Mouse (Mus musculus) forebrain, embryonic 10.5 days (tissue): Measurements from ENCODE around the gene Shank3. TPM values are rescaled to one million over a fixed set of nuclear protein-coding genes. Genes with fewer than 3 reads are reported as not detected.
A peak's percentile ranks its signal among the peaks of the same experiment; 100 is the strongest.

Experiments used
- DNase-seq: peaks from one replicate; pipeline ENCODE4 v3.0.0-alpha.2; 2017; ENCODE audit warnings: low spot score; ENCODE audit errors: extremely low spot score
- H3K27ac ChIP-seq: fragments of 300-500 bp; sonication (generic); 2 replicates; pipeline ENCODE4 v1.5.1; 2016; ENCODE audit warnings: mild to moderate bottlenecking
- H3K27me3 ChIP-seq: fragments of 300-500 bp; sonication (generic); 2 replicates; pipeline ENCODE4 v1.6.1; 2016; ENCODE audit warnings: mild to moderate bottlenecking; ENCODE audit not compliant: poor library complexity, severe bottlenecking
- H3K36me3 ChIP-seq: fragments of 300-500 bp; sonication (generic); replicated peaks from 2 replicates; pipeline ENCODE4 v1.6.1; 2016; ENCODE audit warnings: mild to moderate bottlenecking, moderate library complexity
- H3K4me1 ChIP-seq: fragments of 300-500 bp; sonication (generic); 2 replicates; pipeline ENCODE4 v1.6.1; 2016
- H3K4me3 ChIP-seq: fragments of 300-500 bp; sonication (generic); 2 replicates; pipeline ENCODE4 v1.5.1; 2016; ENCODE audit warnings: mild to moderate bottlenecking, moderate library complexity
- H3K9me3 ChIP-seq: fragments of 300-500 bp; sonication (generic); 2 replicates; pipeline ENCODE4 v1.6.1; 2016; ENCODE audit warnings: mild to moderate bottlenecking, moderate library complexity
- WGBS: fragments of 180-500 bp; shearing (Covaris S2); methylation state at CpG from one replicate; pipeline ENCODE4 v1.1.7; 2016; 5-methylcytosine and 5-hydroxymethylcytosine counted together
- polyA plus RNA-seq: library from polyadenylated mRNA; unstranded; fragments of >200 nt; fragmentation: Nextera tagmentation; extraction: Ambion mirVana; gene quantifications from 2 replicates; pipeline ENCODE4 v1.2.1, GENCODE M21; 2016

Gene Shank3
- polyA plus RNA-seq, 1 experiment from 2014 or later, result 3.0 TPM

- H3K4me3 ChIP-seq, result no peak overlapping the region
- 83% methylated on average over 12 of the region's 12 CpGs for WGBS
Measured at GRCm38 (mm10) chr15:89488182-89488581, 11.2 kb upstream of the Shank3 start.

GRCm38 (mm10) chr15:89488611-89489117, 10.8 kb upstream of the Shank3 start:
- 60% methylated on average over 14 of the region's 14 CpGs for WGBS
- H3K36me3 ChIP-seq, result no peaks in the 10 kb centered on the region
- no peak overlapping the region for H3K4me3 ChIP-seq

More at GRCm38 (mm10) chr15:89488182-89488581, 11.2 kb upstream of the Shank3 start:
- no peaks in the 10 kb centered on the region for H3K4me1 ChIP-seq
- H3K9me3 ChIP-seq, result no peaks in the 10 kb centered on the region
- DNase-seq, result no peak
- H3K27ac ChIP-seq, result no peak overlapping the region
- H3K27me3 ChIP-seq, result no peaks in the 10 kb centered on the region
- H3K36me3 ChIP-seq, result no peaks in the 10 kb centered on the region

GRCm38 (mm10) chr15:89494970-89495369, 4.5 kb upstream of the Shank3 start:
- H3K27ac ChIP-seq, result no peak overlapping the region
- WGBS, result 82% methylated on average over 4 of the region's 4 CpGs
- H3K36me3 ChIP-seq, result no peaks in the 10 kb centered on the region
- peaks cover 41% of the 10 kb centered on the region for H3K4me1 ChIP-seq
- no peak overlapping the region for H3K4me3 ChIP-seq
- peaks cover 48% of the 10 kb centered on the region for H3K27me3 ChIP-seq
- 0 out of 2 replicates have a peak, but pooled peaks cover 2% of the 10 kb centered on the region for H3K9me3 ChIP-seq
- DNase-seq, result no peak

More at GRCm38 (mm10) chr15:89488611-89489117, 10.8 kb upstream of the Shank3 start:
- H3K27ac ChIP-seq, result no peak overlapping the region
- H3K4me1 ChIP-seq, result no peaks in the 10 kb centered on the region
- DNase-seq, result no peak
- no peaks in the 10 kb centered on the region for H3K9me3 ChIP-seq
- H3K27me3 ChIP-seq, result no peaks in the 10 kb centered on the region

- Histone ChIP-seq H3K4me1 (peaks cover 51% of the 10 kb centered on the region), H3K27me3 (peaks cover 59% of the 10 kb centered on the region), H3K36me3 (no peaks in the 10 kb centered on the region), H3K27ac (no peak overlapping the region), H3K4me3 (no peak overlapping the region), H3K9me3 (0 out of 2 replicates have a peak, but pooled peaks cover 2% of the 10 kb centered on the region)
- DNase-seq, result no peak
- 26% methylated on average over 4 of the region's 4 CpGs for WGBS
Measured at GRCm38 (mm10) chr15:89496131-89496530, 3.3 kb upstream of the Shank3 start.

GRCm38 (mm10) chr15:89496841-89497240, 2.6 kb upstream of the Shank3 start:
- WGBS, result 26% methylated on average over 2 of the region's 2 CpGs
- H3K9me3 ChIP-seq, result 0 out of 2 replicates have a peak, but pooled peaks cover 2% of the 10 kb centered on the region
- DNase-seq, result no peak
- H3K4me1 ChIP-seq, result peaks cover 51% of the 10 kb centered on the region
- H3K4me3 ChIP-seq, result no peak overlapping the region
- H3K36me3 ChIP-seq, result no peaks in the 10 kb centered on the region
- no peak overlapping the region for H3K27ac ChIP-seq
- peaks cover 66% of the 10 kb centered on the region for H3K27me3 ChIP-seq

GRCm38 (mm10) chr15:89497391-89498048, 1.9 kb upstream of the Shank3 start:
- Histone ChIP-seq H3K36me3 (no peaks in the 10 kb centered on the region), H3K27ac (peak overlapping the region; percentile 88), H3K27me3 (peaks cover 73% of the 10 kb centered on the region), H3K9me3 (0 out of 2 replicates have a peak, but pooled peaks cover 2% of the 10 kb centered on the region), H3K4me3 (peak overlapping the region; percentile 77; the same call in 1 of the 2 replicates), H3K4me1 (peaks cover 51% of the 10 kb centered on the region)
- 24% methylated on average over 4 of the region's 4 CpGs for WGBS
- no peak for DNase-seq

- Histone ChIP-seq H3K36me3 (peaks cover 3% of the 10 kb centered on the region), H3K27me3 (peaks cover 78% of the 10 kb centered on the region), H3K4me3 (peak overlapping the region; percentile 77), H3K9me3 (0 out of 2 replicates have a peak, but pooled peaks cover 2% of the 10 kb centered on the region), H3K4me1 (peaks cover 51% of the 10 kb centered on the region), H3K27ac (peak overlapping the region; percentile 88)
- DNase-seq, result peak; percentile 17
- 2% methylated on average over 41 of the region's 41 CpGs for WGBS
Measured at GRCm38 (mm10) chr15:89498049-89498960, 1.1 kb upstream of the Shank3 start.

- Histone ChIP-seq H3K4me1 (peaks cover 51% of the 10 kb centered on the region), H3K36me3 (peaks cover 17% of the 10 kb centered on the region), H3K27me3 (peaks cover 76% of the 10 kb centered on the region), H3K4me3 (peak overlapping the region; percentile 77), H3K9me3 (0 out of 2 replicates have a peak, but pooled peaks cover 2% of the 10 kb centered on the region), H3K27ac (peak overlapping the region; percentile 88)
- DNase-seq, result peak; percentile 60
- under 1% methylated on average over 56 of the region's 60 CpGs for WGBS
Measured at GRCm38 (mm10) chr15:89499784-89500220, 379 bp downstream of the Shank3 start.

GRCm38 (mm10) chr15:89500221-89500791, 883 bp downstream of the Shank3 start:
- H3K27ac ChIP-seq, result peak overlapping the region; percentile 88
- H3K4me1 ChIP-seq, result peaks cover 51% of the 10 kb centered on the region
- H3K4me3 ChIP-seq, result peak overlapping the region; percentile 77
- peaks cover 20% of the 10 kb centered on the region for H3K36me3 ChIP-seq
- peak; percentile 64 for DNase-seq
- under 1% methylated on average over 35 of the region's 35 CpGs for WGBS
- no peaks in the 10 kb centered on the region for H3K9me3 ChIP-seq
- peaks cover 76% of the 10 kb centered on the region for H3K27me3 ChIP-seq

- peaks cover 46% of the 10 kb centered on the region for H3K4me1 ChIP-seq
- peaks cover 69% of the 10 kb centered on the region for H3K27me3 ChIP-seq
- no peak for DNase-seq
- no peak overlapping the region; the same call in 1 of the 2 replicates for H3K4me3 ChIP-seq
- no peaks in the 10 kb centered on the region for H3K9me3 ChIP-seq
- H3K36me3 ChIP-seq, result peaks cover 26% of the 10 kb centered on the region
- WGBS, result 86% methylated on average over 3 of the region's 3 CpGs
- no peak overlapping the region for H3K27ac ChIP-seq
Measured at GRCm38 (mm10) chr15:89501321-89501720, 1.9 kb downstream of the Shank3 start.

GRCm38 (mm10) chr15:89504838-89505237, 5.4 kb downstream of the Shank3 start:
- peaks cover 37% of the 10 kb centered on the region for H3K27me3 ChIP-seq
- WGBS, result 94% methylated on average over 9 of the region's 9 CpGs
- H3K9me3 ChIP-seq, result no peaks in the 10 kb centered on the region
- peaks cover 12% of the 10 kb centered on the region for H3K4me1 ChIP-seq
- H3K27ac ChIP-seq, result no peak overlapping the region
- no peak overlapping the region for H3K4me3 ChIP-seq
- peaks cover 40% of the 10 kb centered on the region for H3K36me3 ChIP-seq
- no peak for DNase-seq

GRCm38 (mm10) chr15:89507751-89508150, 8.3 kb downstream of the Shank3 start:
- WGBS, result 88% methylated on average over 8 of the region's 8 CpGs
- Histone ChIP-seq H3K27ac (no peak overlapping the region), H3K36me3 (peaks cover 40% of the 10 kb centered on the region)

More at GRCm38 (mm10) chr15:89507751-89508150, 8.3 kb downstream of the Shank3 start:
- no peak for DNase-seq
- Histone ChIP-seq H3K27me3 (peaks cover 8% of the 10 kb centered on the region; the same call in 1 of the 2 replicates), H3K9me3 (no peaks in the 10 kb centered on the region), H3K4me1 (no peaks in the 10 kb centered on the region), H3K4me3 (no peak overlapping the region)
